Mouse (Mus musculus) CH12.LX (cell line): ENCODE measurements at regions not wholly inside any gene's neighbourhood (a gene's known extent, or its start where the extent isn't known, plus 50 kb on each side); places are given as distances from the start of the nearest gene placed in this dataset.

Source experiments
- DNase-seq: peaks from one replicate; pipeline ENCODE4 v3.0.0-alpha.2; 2013; ENCODE audit errors: extremely low read depth
- H3K27ac ChIP-seq: 2 replicates; pipeline ENCODE4 v1.5.1; 2012; ENCODE audit warnings: low read depth, mild to moderate bottlenecking, control low read depth, moderate library complexity; ENCODE audit not compliant: insufficient read depth
- H3K27me3 ChIP-seq: replicated peaks from 2 replicates; pipeline ENCODE3; 2012; ENCODE audit warnings: inconsistent platforms
- H3K36me3 ChIP-seq, 2 experiments: replicated peaks in 1 of 2; 2 replicates each; pipeline versions ENCODE3 to v1.6.1; 2012; ENCODE audit warnings: inconsistent platforms in 1 of 2, low read length in 1 of 2, mild to moderate bottlenecking in 1 of 2, mixed read lengths in 1 of 2, moderate library complexity in 1 of 2; ENCODE audit not compliant: control insufficient read depth in 1 of 2, insufficient read depth in 1 of 2
- H3K4me1 ChIP-seq, 2 experiments: 2 replicates each; pipeline ENCODE4 v1.6.1; 2012; ENCODE audit warnings: inconsistent platforms in 1 of 2, moderate library complexity in 1 of 2; ENCODE audit not compliant: insufficient read depth in 2 of 2, control insufficient read depth in 1 of 2
- H3K4me2 ChIP-seq: 2 replicates; pipeline ENCODE4 v1.6.1; 2012; ENCODE audit warnings: low read depth, mild to moderate bottlenecking, control low read depth; ENCODE audit not compliant: poor library complexity, insufficient read depth, severe bottlenecking
- H3K4me3 ChIP-seq, 3 experiments: fragments of 150-350 bp in 1 of 3; sonication (generic) in 1 of 3; replicated peaks in 1 of 3; 2 replicates each; pipeline versions ENCODE3 to v1.5.1; 2011 to 2012; ENCODE audit warnings: low read depth in 2 of 3, low read length in 2 of 3, mild to moderate bottlenecking in 2 of 3, moderate library complexity in 2 of 3, control low read depth in 1 of 3, improper control_type of control experiment in 1 of 3, inconsistent platforms in 1 of 3, mixed read lengths in 1 of 3; ENCODE audit not compliant: poor library complexity in 1 of 3
- H3K79me2 ChIP-seq: replicated peaks from 2 replicates; pipeline ENCODE4 v1.6.1; 2012; ENCODE audit warnings: mild to moderate bottlenecking, moderate library complexity; ENCODE audit not compliant: control insufficient read depth, poor library complexity, insufficient read depth, severe bottlenecking; ENCODE audit errors: extremely low read depth
- H3K9ac ChIP-seq: 2 replicates; pipeline ENCODE4 v1.6.1; 2012; ENCODE audit warnings: low read depth, mild to moderate bottlenecking, control low read depth, moderate library complexity; ENCODE audit not compliant: insufficient read depth
- H3K9me3 ChIP-seq: replicated peaks from 2 replicates; pipeline ENCODE3; 2012; ENCODE audit warnings: low read length, inconsistent platforms, mixed read lengths
- CTCF ChIP-seq, 2 experiments: IDR thresholded peaks in 1 of 2; conservative IDR thresholded peaks in 1 of 2; 2 replicates each; pipeline ENCODE4 v1.5.1; 2011 to 2012; ENCODE audit warnings: low read depth in 2 of 2, low read length in 2 of 2, improper control_type of control experiment in 1 of 2, inconsistent platforms in 1 of 2, mild to moderate bottlenecking in 1 of 2, moderate library complexity in 1 of 2
- ELF1 ChIP-seq: IDR thresholded peaks from 2 replicates; pipeline ENCODE4 v1.6.1; 2014; ENCODE audit warnings: low read depth, mild to moderate bottlenecking, inconsistent platforms, low read length, improper control_type of control experiment
- ETS1 ChIP-seq: conservative IDR thresholded peaks from 2 replicates; pipeline ENCODE4 v1.6.1; 2012; ENCODE audit warnings: low read depth, mild to moderate bottlenecking, inconsistent platforms, low read length, improper control_type of control experiment, moderate library complexity
- GABPA ChIP-seq: IDR thresholded peaks from 2 replicates; pipeline ENCODE4 v1.6.1; 2012; ENCODE audit warnings: low read depth, low read length, improper control_type of control experiment, inconsistent platforms; ENCODE audit not compliant: insufficient replicate concordance
- HCFC1 ChIP-seq: IDR thresholded peaks from 2 replicates; pipeline ENCODE4 v1.6.1; 2012; ENCODE audit warnings: low read depth, mild to moderate bottlenecking, inconsistent platforms, low read length, improper control_type of control experiment
- IRF4 ChIP-seq: IDR thresholded peaks from 2 replicates; pipeline ENCODE4 v1.6.1; 2014; ENCODE audit warnings: low read depth, mild to moderate bottlenecking, inconsistent platforms, low read length, improper control_type of control experiment
- JUN ChIP-seq: IDR thresholded peaks from 2 replicates; pipeline ENCODE4 v1.6.1; 2011; ENCODE audit warnings: low read depth, mild to moderate bottlenecking, low read length, improper control_type of control experiment, moderate library complexity; ENCODE audit not compliant: insufficient read depth
- MAFK ChIP-seq: IDR thresholded peaks from 2 replicates; pipeline ENCODE4 v1.6.1; 2011; ENCODE audit warnings: low read length, improper control_type of control experiment; ENCODE audit not compliant: insufficient replicate concordance
- MYC ChIP-seq: IDR thresholded peaks from 2 replicates; pipeline ENCODE4 v1.6.1; 2011; ENCODE audit warnings: low read depth, mild to moderate bottlenecking, improper control_type of control experiment, low read length
- NELFE ChIP-seq: IDR thresholded peaks from 2 replicates; pipeline ENCODE4 v1.6.1; 2011; ENCODE audit warnings: low read depth, low read length, improper control_type of control experiment
- NRF1 ChIP-seq: IDR thresholded peaks from 2 replicates; pipeline ENCODE4 v1.6.1; 2014; ENCODE audit warnings: low read depth, mild to moderate bottlenecking, inconsistent platforms, low read length, improper control_type of control experiment, moderate library complexity
- PAX5 ChIP-seq: IDR thresholded peaks from 2 replicates; pipeline ENCODE4 v1.6.1; 2012; ENCODE audit warnings: low read length, inconsistent platforms, mixed read lengths
- POLR2A ChIP-seq: IDR thresholded peaks from 2 replicates; pipeline ENCODE4 v1.6.1; 2011; ENCODE audit warnings: low read depth, mild to moderate bottlenecking, improper control_type of control experiment, low read length
- RAD21 ChIP-seq: IDR thresholded peaks from 2 replicates; pipeline ENCODE4 v1.6.1; 2011; ENCODE audit warnings: low read depth, mild to moderate bottlenecking, low read length, improper control_type of control experiment, moderate library complexity
- RCOR1 ChIP-seq: conservative IDR thresholded peaks from 2 replicates; pipeline ENCODE4 v1.6.1; 2012; ENCODE audit warnings: low read depth, mild to moderate bottlenecking, inconsistent platforms, low read length, improper control_type of control experiment
- SIN3A ChIP-seq: IDR thresholded peaks from 2 replicates; pipeline ENCODE4 v1.6.1; 2012; ENCODE audit warnings: low read length, improper control_type of control experiment, inconsistent platforms
- USF2 ChIP-seq: conservative IDR thresholded peaks from 2 replicates; pipeline ENCODE4 v1.6.1; 2011; ENCODE audit warnings: low read depth, low read length, improper control_type of control experiment
- ZMIZ1 ChIP-seq: IDR thresholded peaks from 2 replicates; pipeline ENCODE4 v1.6.1; 2012; ENCODE audit warnings: low read depth, mild to moderate bottlenecking, inconsistent platforms, low read length, improper control_type of control experiment
- ZNF384 ChIP-seq: IDR thresholded peaks from 2 replicates; pipeline ENCODE4 v1.6.1; 2012; ENCODE audit warnings: low read depth, low read length, improper control_type of control experiment, inconsistent platforms
- dilution Hi-C: fragments of 300-500 bp; cut with MboI; formaldehyde crosslinking; loops from 2 replicates; pipeline ENCODE4 v1.14.3; 2020; ENCODE audit warnings: low sequenced_read_pairs; ENCODE audit not compliant: extremely low pct_unique_long_range_greater_than_20kb, extremely low pct_ligation_motif_present
- in situ Hi-C: fragments of 300-500 bp; cut with MboI; formaldehyde crosslinking; loops from 3 replicates; pipeline ENCODE4 v1.14.3; 2019; ENCODE audit warnings: low sequenced_read_pairs, low pct_ligation_motif_present, low pct_unique_long_range_greater_than_20kb, mixed read lengths

GRCm38 (mm10) chr15:50271646-50272045 lies 3613.1 kb upstream of the Gm7489 start:
- H3K27me3 ChIP-seq: no peaks in the 10 kb centered on the region
- H3K4me2 ChIP-seq: no peak overlapping the region
- H3K27ac ChIP-seq: no peak overlapping the region
- H3K36me3 ChIP-seq: no peaks in the 10 kb centered on the region
- dilution Hi-C loops (no loop called here), in situ Hi-C loops (no loop called here)
- no peak for DNase-seq
- no peak overlapping the region for H3K9ac ChIP-seq
- no peaks in the 10 kb centered on the region for H3K79me2 ChIP-seq
- TF ChIP-seq SIN3A: no peak
- TF ChIP-seq RCOR1: no peak
- TF ChIP-seq PAX5: no peak
- TF ChIP-seq, all 38 proteins: peak for 0
- H3K9me3 ChIP-seq: peaks cover 21% of the 10 kb centered on the region
- no peak overlapping the region for H3K4me3 ChIP-seq
- H3K4me1 ChIP-seq: no peaks in the 10 kb centered on the region

GRCm38 (mm10) chr15:50282576-50282975 lies 3602.1 kb upstream of the Gm7489 start:
- Histone ChIP-seq H3K36me3 (no peaks in the 10 kb centered on the region), H3K9ac (no peak overlapping the region), H3K4me2 (no peak overlapping the region), H3K27me3 (no peaks in the 10 kb centered on the region), H3K4me1 (no peaks in the 10 kb centered on the region), H3K27ac (no peak overlapping the region)
- in situ Hi-C loops: no loop called here
- no peak for DNase-seq
- TF ChIP-seq NELFE: no peak
- TF ChIP-seq USF2: no peak
- TF ChIP-seq MYC: no peak
- TF ChIP-seq ZNF384: no peak
- TF ChIP-seq MAFK: no peak
- TF ChIP-seq IRF4: no peak
- no peak for TF ChIP-seq ZMIZ1
- TF ChIP-seq RCOR1: no peak
- TF ChIP-seq CTCF (conservative IDR thresholded peaks at IDR 0.05 in 1 of 2, IDR thresholded peaks at IDR 0.05 in 1 of 2; ENCODE audit: low read depth in 2 of 2, low read length in 2 of 2): no peak
- TF ChIP-seq NRF1: no peak
- TF ChIP-seq ELF1: no peak
- TF ChIP-seq HCFC1: no peak
- TF ChIP-seq RAD21: no peak
- no peak for TF ChIP-seq JUN
- TF ChIP-seq POLR2A: no peak
- TF ChIP-seq GABPA: no peak
- no peak for TF ChIP-seq ETS1
- TF ChIP-seq, all 38 proteins: peak for 0
- Histone ChIP-seq H3K9me3 (peaks cover 37% of the 10 kb centered on the region), H3K79me2 (no peaks in the 10 kb centered on the region), H3K4me3 (no peak overlapping the region)
- dilution Hi-C loops: no loop called here
